Mouse (Mus musculus): ENCODE measurements around the gene Sowahb. TPM values are rescaled to one million over a fixed set of nuclear protein-coding genes. Genes with fewer than 3 reads are reported as not detected.
A peak's percentile ranks its signal among the peaks of the same experiment; 100 is the strongest.
"Not testable (repeated sequence)": the region's sequence is repeated elsewhere in the genome, so short reads cannot be mapped to it uniquely, and the experiment has no call there.

The Sowahb gene
- polyA plus RNA-seq, 1 experiment from 2014 or later, result 0.23 TPM

DNA sequence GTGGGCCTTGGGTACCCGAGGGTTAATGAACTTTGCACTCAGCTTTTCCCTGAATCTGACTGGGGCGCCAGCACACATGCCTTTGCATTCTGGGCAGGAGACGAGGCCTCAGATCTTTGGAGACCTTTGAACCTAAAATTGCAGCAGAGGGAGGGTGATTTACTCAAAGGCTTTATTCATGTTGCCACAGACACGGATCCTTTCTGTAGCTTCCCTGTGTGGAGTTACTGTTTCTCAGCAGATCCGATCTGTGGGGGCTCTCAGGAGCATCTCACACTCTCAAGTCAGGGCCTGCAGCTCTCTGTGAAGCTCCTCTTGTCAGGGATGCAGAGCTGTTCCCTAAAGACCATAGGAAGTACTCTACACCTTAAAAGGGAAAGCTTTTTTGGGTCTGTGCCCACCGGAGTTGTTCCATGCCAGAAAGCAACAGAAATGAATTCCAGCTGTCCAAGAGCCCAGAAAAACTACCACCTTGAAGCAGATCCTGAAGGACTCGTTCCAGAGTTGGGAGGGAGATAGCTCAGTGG lies 20.0 kb downstream of the Sowahb start:
- Histone ChIP-seq H3K4me2 (no peak overlapping the region), H3K4me3 (no peak overlapping the region), H3K9me3 (replicated peaks) (no peaks in the 10 kb centered on the region), H3K36me3 (no peaks in the 10 kb centered on the region), H3K4me1 (replicated peaks) (peaks cover 43% of the 10 kb centered on the region), H3K9ac (no peak overlapping the region), H3K27ac (ENCODE audit: poor library complexity, severe bottlenecking) (no peak overlapping the region), H3K27me3 (replicated peaks) (no peaks in the 10 kb centered on the region)
- no peak for ATAC-seq (ENCODE audit: insufficient number of reproducible peaks, low FRiP score)
- WGBS, result 33% methylated on average over 7 of the region's 7 CpGs

DNA sequence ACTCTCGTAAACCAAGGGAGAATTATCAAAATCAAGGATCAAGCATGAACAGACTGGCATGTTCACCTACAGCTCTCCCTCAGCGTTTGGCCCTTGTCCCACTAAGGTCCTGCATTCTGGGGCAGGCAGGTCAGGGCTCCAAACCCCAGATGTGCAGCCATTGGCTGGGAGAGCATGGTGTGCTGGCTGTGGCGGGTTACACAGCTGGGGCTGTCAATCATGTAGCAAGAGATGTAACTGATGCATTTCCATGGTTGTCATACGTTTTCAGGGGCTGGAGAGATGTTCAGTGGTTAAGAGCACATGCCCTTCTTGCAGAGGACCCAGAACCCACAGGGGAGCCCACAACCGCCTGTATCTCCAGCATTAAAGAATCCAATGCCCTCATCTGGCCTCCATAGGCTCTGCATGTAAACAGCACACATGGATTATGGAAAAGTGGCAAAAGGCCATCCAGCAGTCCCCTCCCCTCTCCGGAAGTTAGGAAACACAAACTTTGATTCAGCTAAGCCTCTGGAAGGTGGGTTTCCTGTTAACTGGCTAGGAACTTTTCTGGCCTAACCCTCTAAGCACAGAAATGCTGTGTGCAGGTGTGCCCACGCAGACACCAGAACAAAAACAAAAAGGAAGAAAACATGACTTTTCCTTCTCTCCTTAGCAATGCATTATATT lies 22.6 kb downstream of the Sowahb start:
- Histone ChIP-seq H3K9me3 (replicated peaks) (0 out of 2 replicates have a peak, but pooled peaks cover 3% of the 10 kb centered on the region), H3K36me3 (no peaks in the 10 kb centered on the region), H3K4me3 (no peak overlapping the region), H3K4me2 (no peak overlapping the region), H3K27ac (ENCODE audit: poor library complexity, severe bottlenecking) (no peak overlapping the region), H3K4me1 (replicated peaks) (peaks cover 43% of the 10 kb centered on the region), H3K27me3 (replicated peaks) (no peaks in the 10 kb centered on the region), H3K9ac (no peak overlapping the region)
- ATAC-seq (ENCODE audit: insufficient number of reproducible peaks, low FRiP score), result no peak
- 63% methylated on average over 7 of the region's 7 CpGs for WGBS

DNA sequence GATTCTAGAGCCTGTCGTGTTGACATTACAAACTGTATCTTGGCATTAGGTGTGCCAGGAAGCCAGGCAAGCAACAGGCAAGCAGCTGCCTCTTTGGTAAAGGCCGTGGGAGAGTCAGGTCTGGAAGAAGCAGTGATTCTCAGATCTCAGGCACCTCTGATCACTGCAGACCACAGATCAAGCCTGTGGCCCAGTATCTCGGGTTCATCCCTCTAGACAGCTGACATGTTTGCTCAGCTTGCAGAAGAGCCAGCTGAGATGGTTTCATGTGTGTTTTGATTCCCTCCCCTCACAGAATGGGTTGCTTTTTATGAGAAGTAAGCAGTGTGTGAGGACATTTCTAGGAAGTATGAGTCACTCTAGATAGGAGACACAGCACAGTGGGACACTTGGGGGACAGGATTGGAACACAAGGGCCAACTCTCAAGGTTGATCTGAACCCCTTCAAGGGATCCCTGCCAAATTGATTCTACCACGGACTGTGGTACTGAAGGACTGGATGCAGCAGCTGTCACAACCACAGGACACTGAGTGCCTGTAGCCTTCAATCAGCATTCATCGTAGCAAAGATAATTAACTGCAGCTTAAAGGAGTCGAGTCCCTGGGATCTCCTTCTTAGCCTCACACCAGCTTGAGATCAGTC lies 24.7 kb downstream of the Sowahb start:
- Histone ChIP-seq H3K36me3 (no peaks in the 10 kb centered on the region), H3K9me3 (replicated peaks) (0 out of 2 replicates have a peak, but pooled peaks cover 3% of the 10 kb centered on the region), H3K9ac (no peak overlapping the region), H3K4me1 (replicated peaks) (peaks cover 27% of the 10 kb centered on the region), H3K27ac (ENCODE audit: poor library complexity, severe bottlenecking) (no peak overlapping the region), H3K27me3 (replicated peaks) (no peaks in the 10 kb centered on the region), H3K4me3 (no peak overlapping the region), H3K4me2 (no peak overlapping the region)
- WGBS, result 46% methylated on average over 6 of the region's 6 CpGs
- ATAC-seq (ENCODE audit: insufficient number of reproducible peaks, low FRiP score), result no peak; the same call in 1 of the 2 replicates

DNA sequence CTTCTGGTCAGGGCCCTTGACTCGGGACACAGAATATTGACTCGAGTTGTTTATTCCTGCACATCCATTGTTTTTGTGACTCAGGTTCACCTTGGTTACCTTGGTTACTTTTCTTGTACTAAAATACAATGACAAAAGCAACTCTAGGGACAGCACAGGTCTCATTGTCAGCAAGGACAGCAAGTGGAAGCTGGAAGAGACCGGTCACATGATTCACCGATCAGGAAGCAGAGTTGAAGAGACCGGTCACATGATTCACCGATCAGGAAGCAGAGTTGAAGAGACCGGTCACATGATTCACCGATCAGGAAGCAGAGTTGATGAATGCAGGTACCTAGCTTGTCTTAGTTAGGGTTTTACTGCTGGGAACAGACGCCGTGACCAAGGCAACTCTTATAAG lies 25.6 kb downstream of the Sowahb start:
- ATAC-seq (ENCODE audit: insufficient number of reproducible peaks, low FRiP score); H3K36me3 ChIP-seq; H3K27me3 ChIP-seq (replicated peaks); H3K4me2 ChIP-seq; H3K4me3 ChIP-seq; H3K27ac ChIP-seq (ENCODE audit: poor library complexity, severe bottlenecking); H3K9me3 ChIP-seq (replicated peaks); H3K9ac ChIP-seq: not testable (repeated sequence)
- peaks cover 19% of the 10 kb centered on the region for H3K4me1 ChIP-seq (replicated peaks)
- 91% methylated on average over 10 of the region's 10 CpGs for WGBS

DNA sequence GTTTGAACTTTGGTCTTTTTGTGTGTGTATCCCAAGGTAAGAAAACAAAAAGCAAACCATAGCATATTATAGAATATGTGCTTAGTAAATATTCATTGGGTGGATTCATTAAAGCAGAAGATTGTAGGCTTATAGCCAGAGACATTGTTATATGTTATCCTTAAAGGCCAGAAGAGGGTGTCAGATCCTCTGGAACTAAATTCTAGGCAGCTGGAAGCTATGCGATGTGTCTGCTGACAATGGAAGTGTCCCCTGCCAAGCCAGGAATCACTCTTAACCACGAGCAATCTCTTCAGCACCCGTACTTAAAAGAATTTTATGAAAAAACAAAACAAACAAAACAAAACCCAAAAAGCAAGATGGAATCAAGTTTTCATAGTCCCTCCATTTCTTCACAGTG lies 27.1 kb downstream of the Sowahb start:
- WGBS, result 38% methylated on average over 3 of the region's 3 CpGs

DNA sequence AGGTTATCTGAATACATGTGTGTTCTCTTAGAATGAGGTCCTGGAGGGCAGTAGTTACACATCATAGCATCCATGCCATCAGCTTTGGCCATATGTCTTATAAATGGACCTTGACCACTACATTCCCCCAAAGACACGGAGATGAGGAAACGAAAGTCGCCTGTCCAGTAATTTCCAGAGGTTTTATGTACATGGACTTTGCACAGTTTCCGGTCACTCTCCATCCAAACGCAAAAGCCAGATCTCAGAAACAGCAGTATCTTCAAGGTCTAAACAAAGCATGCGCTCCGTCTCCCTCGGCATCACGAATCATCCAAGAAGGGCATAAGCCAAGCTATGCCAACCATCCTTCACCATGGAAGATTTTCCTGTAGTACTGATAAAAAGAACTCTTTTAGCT lies 36.6 kb downstream of the Sowahb start:
- H3K27ac ChIP-seq (ENCODE audit: poor library complexity, severe bottlenecking), result no peak overlapping the region
- no peaks in the 10 kb centered on the region for H3K9me3 ChIP-seq (replicated peaks)
- WGBS, result 85% methylated on average over 9 of the region's 9 CpGs

More for the DNA sequence above, 27.1 kb downstream of the Sowahb start:
- 0 out of 2 replicates have a peak, but pooled peaks cover 3% of the 10 kb centered on the region for H3K9me3 ChIP-seq (replicated peaks)
- H3K4me3 ChIP-seq, result no peak overlapping the region
- no peak overlapping the region for H3K9ac ChIP-seq
- no peak overlapping the region for H3K4me2 ChIP-seq
- H3K4me1 ChIP-seq (replicated peaks), result peaks cover 19% of the 10 kb centered on the region
- no peak overlapping the region for H3K27ac ChIP-seq (ENCODE audit: poor library complexity, severe bottlenecking)
- no peaks in the 10 kb centered on the region for H3K36me3 ChIP-seq
- no peak for ATAC-seq (ENCODE audit: insufficient number of reproducible peaks, low FRiP score)
- no peaks in the 10 kb centered on the region for H3K27me3 ChIP-seq (replicated peaks)

DNA sequence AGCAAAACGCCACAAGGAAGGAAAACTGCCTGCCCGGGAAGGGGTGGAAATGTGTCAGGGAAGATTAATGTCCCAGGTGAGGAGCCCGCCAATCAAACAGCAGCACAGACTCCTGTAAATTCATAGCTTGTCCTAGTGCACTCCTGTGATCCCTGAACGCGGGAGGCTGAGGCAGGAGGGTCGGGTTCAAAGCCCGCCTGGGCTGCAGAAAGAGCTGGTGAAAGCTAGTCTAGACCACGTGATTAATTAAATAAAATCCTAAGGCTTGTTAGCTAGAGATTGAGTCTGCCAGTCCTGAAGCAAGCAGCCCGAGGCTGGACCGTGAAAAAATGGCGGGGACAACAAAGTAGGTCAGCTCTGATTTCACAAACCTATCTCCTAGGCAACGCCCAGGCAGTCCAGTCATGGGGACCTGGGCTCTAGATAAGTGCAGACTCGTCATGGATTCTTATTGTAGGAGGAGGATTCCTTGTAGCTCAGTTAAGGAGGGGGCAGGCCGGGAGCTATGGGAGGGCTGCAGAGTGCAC lies 38.9 kb downstream of the Sowahb start:
- 30% methylated on average over 14 of the region's 14 CpGs for WGBS
- peak; percentile 60 for ATAC-seq (ENCODE audit: insufficient number of reproducible peaks, low FRiP score)
- H3K36me3 ChIP-seq, result no peaks in the 10 kb centered on the region
- H3K9ac ChIP-seq, result peak overlapping the region; percentile 11; the same call in 1 of the 2 replicates
- H3K27ac ChIP-seq (ENCODE audit: poor library complexity, severe bottlenecking), result peak overlapping the region; percentile 70
- H3K9me3 ChIP-seq (replicated peaks), result no peaks in the 10 kb centered on the region
- no peaks in the 10 kb centered on the region for H3K27me3 ChIP-seq (replicated peaks)
- H3K4me1 ChIP-seq (replicated peaks), result peaks cover 43% of the 10 kb centered on the region
- H3K4me3 ChIP-seq, result peak overlapping the region; percentile 34
- peak overlapping the region; percentile 65 for H3K4me2 ChIP-seq

More for the DNA sequence above, 36.6 kb downstream of the Sowahb start:
- ATAC-seq (ENCODE audit: insufficient number of reproducible peaks, low FRiP score), result no peak
- Histone ChIP-seq H3K4me1 (replicated peaks) (peaks cover 22% of the 10 kb centered on the region), H3K27me3 (replicated peaks) (no peaks in the 10 kb centered on the region), H3K4me2 (no peak overlapping the region), H3K4me3 (no peak overlapping the region), H3K9ac (no peak overlapping the region), H3K36me3 (no peaks in the 10 kb centered on the region)

DNA sequence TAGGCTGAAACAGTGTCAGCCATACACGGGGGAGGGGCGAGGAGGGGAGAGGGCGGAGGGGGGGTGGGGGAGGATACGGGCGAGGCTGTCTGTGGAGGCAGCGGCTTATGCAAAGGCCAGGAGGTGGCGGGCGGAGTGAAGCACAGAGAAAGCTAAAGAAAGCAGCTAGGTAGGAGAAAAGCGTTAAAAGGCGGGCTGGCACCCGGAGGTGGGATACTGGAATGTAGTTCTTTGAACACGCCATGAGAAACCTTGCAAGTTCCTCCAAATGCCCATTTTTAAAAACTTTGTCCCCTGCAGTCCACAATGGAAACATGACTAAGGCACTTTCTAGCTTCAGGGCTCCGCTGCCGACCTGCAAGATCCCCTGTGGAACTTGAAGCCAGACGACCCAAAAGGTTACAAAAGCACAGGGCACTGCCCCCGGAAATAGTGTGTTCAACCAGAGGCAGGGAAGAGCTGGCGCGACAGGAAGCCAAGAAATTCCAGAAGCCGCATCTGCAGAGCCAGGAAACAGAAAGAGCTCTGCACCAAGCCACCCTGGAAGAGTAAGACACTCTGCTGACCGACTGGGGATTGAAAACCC lies 39.5 kb downstream of the Sowahb start:
- no peaks in the 10 kb centered on the region for H3K36me3 ChIP-seq
- H3K27me3 ChIP-seq (replicated peaks), result no peaks in the 10 kb centered on the region
- peak overlapping the region; percentile 70 for H3K27ac ChIP-seq (ENCODE audit: poor library complexity, severe bottlenecking)
- H3K4me1 ChIP-seq (replicated peaks), result peaks cover 48% of the 10 kb centered on the region
- peak overlapping the region; percentile 11; the same call in 1 of the 2 replicates for H3K9ac ChIP-seq
- H3K4me3 ChIP-seq, result peak overlapping the region; percentile 34
- H3K4me2 ChIP-seq, result peak overlapping the region; percentile 65
- peak; percentile 71 for ATAC-seq (ENCODE audit: insufficient number of reproducible peaks, low FRiP score)
- 4% methylated on average over 19 of the region's 20 CpGs for WGBS
- no peaks in the 10 kb centered on the region for H3K9me3 ChIP-seq (replicated peaks)

DNA sequence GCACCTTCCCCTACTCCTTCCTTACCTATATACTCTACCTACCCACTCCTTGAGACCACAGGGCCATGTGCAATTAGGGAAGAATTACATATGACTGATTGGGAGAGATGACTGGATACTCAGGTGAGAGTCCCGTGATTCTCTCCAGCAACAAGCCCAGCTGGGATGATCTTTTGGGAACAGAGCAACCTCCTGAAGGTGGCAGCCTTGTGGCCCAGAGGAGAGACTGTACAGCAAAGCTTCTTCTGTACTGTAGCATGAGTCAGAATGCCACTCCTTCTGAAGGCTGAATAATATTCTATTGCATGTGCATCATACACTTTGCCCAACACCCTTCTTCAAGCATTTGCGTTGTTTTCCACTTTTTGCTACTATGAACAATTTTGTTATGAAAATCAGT lies 42.2 kb downstream of the Sowahb start:
- no peak overlapping the region for H3K4me2 ChIP-seq
- H3K4me1 ChIP-seq (replicated peaks), result peaks cover 65% of the 10 kb centered on the region
- H3K36me3 ChIP-seq, result no peaks in the 10 kb centered on the region
- no peak overlapping the region for H3K4me3 ChIP-seq
- H3K27ac ChIP-seq (ENCODE audit: poor library complexity, severe bottlenecking), result no peak overlapping the region
- ATAC-seq (ENCODE audit: insufficient number of reproducible peaks, low FRiP score), result no peak
- no peaks in the 10 kb centered on the region for H3K27me3 ChIP-seq (replicated peaks)
- WGBS, result 88% methylated on average over 2 of the region's 2 CpGs
- no peaks in the 10 kb centered on the region for H3K9me3 ChIP-seq (replicated peaks)
- no peak overlapping the region for H3K9ac ChIP-seq

DNA sequence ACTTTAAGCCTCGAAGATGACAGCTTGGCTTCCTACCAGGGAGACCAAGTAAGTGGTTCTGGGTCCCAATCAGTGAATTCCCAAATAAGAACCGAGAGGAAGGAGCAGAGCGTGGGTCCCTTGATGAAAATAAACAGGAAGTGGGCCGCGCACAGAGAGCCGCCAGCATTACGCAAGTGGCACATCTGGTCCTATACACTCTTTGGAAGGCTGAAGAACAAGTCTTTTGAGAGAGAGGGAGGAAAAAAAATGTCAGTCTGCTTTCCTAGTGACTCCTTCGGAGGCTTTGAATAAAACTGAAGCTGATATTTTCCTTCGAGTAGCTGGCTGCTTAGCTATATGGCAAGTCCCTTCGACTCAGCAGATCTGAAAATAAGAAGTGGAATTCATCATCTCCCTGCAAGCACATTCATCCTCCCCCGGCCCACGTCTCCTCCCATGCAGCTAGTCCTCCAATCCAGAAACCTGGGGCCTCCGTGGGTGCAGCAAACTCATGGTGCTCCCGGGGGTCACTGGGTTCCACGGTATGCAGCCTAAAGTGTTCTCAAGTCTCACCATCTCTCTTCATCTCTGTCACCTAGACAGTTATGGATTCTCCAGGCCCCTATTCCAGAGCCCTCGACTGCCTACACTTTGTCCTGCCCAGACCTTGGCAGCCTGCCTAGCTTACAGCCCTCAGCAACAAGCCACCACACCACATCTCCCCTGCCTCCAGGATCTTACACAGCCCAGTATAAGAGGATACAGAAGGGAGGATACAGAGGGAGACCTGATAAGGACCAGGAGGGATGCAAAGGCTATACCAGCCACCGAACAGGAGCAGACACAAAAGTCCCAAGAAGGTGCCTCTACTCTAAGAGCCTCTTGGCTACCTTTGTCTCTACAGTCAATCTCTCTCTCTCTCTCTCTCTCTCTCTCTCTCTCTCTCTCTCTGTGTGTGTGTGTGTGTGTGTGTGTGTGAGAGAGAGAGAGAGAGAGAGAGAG lies 43.8 kb downstream of the Sowahb start:
- ATAC-seq (ENCODE audit: insufficient number of reproducible peaks, low FRiP score), result peak; percentile 37; the same call in 1 of the 2 replicates
- no peak overlapping the region for H3K9ac ChIP-seq
- no peaks in the 10 kb centered on the region for H3K27me3 ChIP-seq (replicated peaks)
- H3K4me1 ChIP-seq (replicated peaks), result peaks cover 74% of the 10 kb centered on the region
- H3K27ac ChIP-seq (ENCODE audit: poor library complexity, severe bottlenecking), result peak overlapping the region; percentile 90
- H3K9me3 ChIP-seq (replicated peaks), result no peaks in the 10 kb centered on the region
- H3K4me3 ChIP-seq, result no peak overlapping the region
- 40% methylated on average over 17 of the region's 17 CpGs for WGBS
- no peak overlapping the region for H3K4me2 ChIP-seq
- no peaks in the 10 kb centered on the region for H3K36me3 ChIP-seq
